Mouse (Mus musculus): Measurements from ENCODE around the gene Klk1b24.
"Not testable (repeated sequence)": the region's sequence is repeated elsewhere in the genome, so short reads cannot be mapped to it uniquely, and the experiment has no call there.

Klk1b24 gene

DNA sequence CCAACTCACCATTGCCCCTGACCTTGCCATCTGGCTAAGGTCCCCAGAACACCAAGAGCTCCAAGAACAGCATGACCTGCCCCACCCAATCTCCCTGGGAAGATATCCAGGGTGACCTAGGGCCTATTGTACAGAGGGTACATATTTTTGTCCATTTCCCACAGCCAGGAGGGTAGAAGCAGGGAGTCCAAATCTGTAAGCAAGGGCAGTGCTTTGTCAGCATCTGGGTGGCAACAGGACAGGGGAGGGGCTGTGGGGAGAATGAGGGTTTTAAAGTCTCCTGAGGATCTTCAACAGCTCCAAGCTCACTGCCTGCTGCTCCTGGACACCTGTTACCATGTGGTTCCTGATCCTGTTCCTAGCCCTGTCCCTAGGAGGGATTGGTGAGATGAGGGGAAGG is at the start of gene Klk1b24:
Gene Klk1b24 (plus strand): TSS at position 301 of the 400 bp plus-strand sequence.
- DNase-seq (ENCODE audit: low spot score): not testable (repeated sequence)

DNA sequence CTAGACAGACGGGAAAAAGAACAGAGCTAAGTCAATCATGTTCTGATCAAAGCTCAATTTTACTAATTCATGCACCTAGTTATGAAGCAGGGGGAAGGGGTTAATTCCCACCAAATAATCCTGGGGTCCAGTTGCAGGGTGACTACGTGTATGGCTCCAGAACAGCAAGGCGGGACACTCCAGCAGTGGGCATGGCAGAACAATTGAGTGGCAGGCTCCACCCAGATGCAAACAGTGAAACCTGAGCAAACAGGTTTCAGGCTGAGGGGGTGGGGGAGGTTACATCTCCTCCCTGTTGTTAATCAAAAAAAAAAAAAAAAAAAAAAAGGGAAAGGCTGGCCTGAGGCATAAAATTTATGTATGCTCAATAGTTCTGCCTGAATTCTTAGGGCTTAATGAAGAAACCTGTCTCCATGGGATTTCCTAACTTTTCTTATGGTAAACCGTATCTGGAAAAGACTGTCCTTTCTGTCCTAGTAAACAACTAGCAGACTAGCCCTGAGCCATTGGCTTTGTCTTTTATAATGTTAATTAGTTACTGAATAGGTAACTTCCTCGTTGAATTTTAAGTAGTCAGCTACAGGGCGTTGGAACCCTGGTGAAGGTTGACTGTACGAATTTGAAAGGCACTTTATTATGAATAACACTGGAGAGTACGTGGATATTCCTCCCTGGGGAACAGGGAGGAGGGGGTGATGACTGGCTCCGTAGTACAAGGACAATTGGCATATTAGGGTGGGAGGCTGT is 8.6 kb upstream of the Klk1b24 start:
- no peak for DNase-seq (ENCODE audit: low spot score)

DNA sequence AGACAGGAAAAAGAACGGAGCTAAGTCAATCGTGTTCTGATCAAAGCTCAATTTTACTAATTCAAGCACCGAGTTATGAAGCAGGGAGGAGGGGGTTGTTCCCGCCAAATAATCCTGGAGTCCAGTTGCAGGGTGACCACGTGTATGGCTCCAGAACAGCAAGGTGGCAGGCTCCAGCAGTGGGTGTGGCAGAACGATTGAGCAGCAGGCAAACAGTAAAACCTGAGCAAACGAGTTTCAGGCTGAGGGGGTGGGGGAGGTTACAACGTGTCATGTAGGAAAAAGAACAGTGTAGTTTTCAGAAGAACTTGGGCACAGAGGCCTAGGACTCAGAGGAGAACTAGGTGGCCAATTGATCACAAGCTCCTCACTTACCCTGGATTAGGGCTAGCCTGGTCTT is 1.5 kb upstream of the Klk1b24 start:
- not testable (repeated sequence) for DNase-seq (ENCODE audit: low spot score)

DNA sequence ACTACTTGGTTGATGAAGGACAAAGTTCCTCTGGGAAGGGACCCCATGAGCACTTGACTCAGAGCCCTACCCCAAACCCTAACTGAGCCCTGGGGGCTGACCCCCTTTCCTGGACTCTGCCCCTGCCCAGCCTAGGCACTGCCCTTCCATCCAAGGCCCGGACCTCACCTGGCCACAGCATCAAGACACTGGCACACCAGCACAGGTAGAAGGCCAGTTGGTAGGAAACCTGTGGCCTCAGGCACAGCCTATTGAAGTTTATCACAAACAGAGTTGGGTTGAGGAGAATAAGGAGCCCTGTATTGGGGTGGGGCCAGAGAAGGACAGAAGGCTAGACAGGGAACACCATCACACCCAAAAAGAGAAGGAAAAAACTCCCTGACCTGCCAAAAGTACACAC is 5.4 kb downstream of the Klk1b24 start:
- DNase-seq (ENCODE audit: low spot score): not testable (repeated sequence)

DNA sequence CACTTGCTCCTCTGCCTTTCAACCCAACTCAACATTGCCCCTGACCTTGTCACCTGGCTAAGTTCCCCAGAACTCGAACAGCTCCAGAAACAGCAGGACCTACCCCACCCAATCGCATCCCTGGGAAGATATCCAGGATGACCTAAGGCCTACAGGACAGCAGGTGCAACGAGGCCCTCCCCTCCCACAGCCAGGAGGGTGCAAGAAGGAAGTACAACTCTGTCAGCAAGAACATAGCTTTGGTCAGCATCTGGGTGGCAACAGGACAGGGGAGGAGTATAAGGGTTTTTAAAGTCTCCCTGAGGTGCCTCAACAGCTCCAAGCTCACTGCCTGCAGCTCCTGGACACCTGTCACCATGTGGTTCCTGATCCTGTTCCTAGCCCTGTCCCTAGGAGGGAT is 9.9 kb downstream of the Klk1b24 start, which contains the start of gene Klk1b3:
Gene Klk1b3 (plus strand): TSS at position 301 of the 400 bp plus-strand sequence.
- no peak for DNase-seq (ENCODE audit: low spot score)

DNA sequence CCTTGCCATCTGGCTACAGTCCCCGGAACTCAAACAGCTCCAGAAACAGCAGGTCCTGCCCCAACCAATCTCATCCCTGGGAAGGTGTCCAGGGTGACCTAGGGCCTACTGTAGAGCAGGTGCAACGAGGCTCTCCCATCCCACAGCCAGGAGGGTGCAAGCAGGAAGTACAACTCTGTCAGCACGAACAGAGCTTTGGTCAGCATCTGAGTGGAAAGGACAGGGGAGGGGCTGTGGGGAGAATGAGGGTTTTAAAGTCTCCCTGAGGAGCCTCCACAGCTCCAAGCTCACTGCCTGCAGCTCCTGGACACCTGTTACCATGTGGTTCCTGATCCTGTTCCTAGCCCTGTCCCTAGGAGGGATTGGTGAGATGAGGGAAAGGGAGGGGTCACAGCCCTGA is 19.1 kb downstream of the Klk1b24 start, which contains the start of gene Klk1b4:
Gene Klk1b4 (plus strand): TSS at position 301 of the 400 bp plus-strand sequence.
- not testable (repeated sequence) for DNase-seq (ENCODE audit: low spot score)

DNA sequence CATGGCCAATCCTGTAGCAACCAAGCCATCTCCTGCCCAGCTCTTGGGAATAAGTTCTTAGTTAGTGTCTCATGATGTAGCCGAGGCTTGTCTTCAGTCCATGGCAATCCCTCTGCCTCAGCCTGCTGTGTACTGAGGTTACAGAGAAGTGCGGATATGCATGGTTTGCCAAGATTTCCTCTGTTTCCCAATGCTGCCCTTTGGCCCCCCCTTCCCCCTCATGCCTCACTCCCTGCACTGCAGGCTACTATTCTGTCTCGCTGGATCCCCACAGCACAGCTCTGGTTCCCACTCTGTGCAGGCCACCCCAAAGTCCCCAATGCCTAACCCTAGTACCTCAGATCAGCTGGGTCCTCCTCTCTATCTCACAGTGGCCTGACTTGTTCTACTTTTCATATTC is 20.3 kb downstream of the Klk1b24 start:
- DNase-seq (ENCODE audit: low spot score): no peak

DNA sequence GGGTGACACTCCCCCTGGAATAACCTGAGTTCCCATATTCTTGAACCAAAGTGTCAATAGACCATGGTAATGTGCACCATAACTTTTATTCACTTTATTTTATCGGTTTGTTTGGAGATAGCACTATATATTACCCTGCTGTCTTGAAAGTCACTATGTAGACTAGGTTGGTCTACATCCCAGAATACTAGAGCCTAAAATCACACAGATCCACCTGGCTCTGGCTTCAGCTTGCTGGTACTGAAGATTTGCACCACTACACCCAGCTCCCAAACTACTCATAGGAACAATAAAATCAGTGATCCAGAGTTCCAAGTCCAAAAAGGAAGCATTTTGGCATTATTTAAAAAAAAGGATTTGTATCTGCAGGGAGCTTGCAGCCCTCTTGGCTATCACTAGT is 27.6 kb downstream of the Klk1b24 start, which contains the start of gene Klk1b5:
Gene Klk1b5 (plus strand): TSS at position 301 of the 400 bp plus-strand sequence.
- DNase-seq (ENCODE audit: low spot score): no peak

DNA sequence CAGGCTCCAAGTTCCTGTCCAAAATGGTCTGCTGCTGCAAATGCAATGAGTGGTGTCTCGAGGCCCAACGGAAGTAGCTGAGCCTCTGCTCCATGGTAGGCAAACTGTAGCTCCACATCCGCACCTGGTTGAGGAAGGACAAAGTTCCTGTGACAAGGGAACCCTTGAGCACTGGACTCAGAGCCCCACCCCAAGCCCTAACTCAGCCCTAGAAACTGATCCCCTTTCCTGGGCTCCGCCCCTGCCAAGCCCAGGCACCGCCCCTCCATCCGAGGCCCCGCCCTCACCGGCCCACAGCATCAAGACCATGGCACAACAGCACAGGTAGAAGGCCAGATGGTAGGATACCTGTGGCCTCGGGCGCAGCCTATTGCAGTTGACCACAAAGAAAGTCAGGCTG is 33.6 kb downstream of the Klk1b24 start:
- not testable (repeated sequence) for DNase-seq (ENCODE audit: low spot score)

DNA sequence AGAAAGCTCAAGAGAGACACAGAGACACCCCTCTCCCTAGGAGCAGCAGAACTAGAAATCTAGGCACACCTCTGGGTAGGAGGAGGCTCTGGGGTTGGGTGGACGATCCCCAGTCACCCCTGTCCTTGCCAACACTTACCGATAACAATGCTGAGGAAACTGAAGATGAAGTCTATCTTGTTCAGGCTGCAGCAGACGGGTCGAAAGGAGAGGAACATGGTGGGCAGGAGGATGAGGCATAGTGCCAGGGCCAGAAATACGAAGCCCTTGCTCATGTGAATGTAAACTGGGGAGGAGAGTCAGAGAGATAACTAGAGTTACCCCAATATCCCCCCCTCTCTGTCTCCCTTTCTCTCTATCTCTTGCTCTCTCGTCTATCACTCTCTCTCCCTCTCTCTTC is 34.3 kb downstream of the Klk1b24 start:
- not testable (repeated sequence) for DNase-seq (ENCODE audit: low spot score)

DNA sequence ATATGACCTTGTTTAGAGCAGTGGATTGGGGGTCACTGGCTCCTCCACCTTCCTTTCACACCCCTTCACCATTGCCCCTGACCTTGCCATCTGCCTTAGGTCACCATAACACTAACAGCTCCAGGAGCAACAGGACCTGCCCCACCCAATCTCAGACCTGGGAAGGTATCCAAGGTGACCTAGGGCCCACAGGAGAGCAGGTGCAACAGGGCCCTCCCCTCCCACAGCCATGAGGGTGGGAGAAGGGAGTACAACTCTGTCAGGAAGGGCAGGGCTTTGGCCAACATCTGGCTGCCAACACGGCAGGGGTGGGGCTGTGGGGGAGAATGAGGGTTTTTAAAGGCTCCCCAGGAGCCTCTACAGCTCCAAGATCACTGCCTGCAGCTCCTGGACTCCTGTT is 37.0 kb downstream of the Klk1b24 start, which contains the start of gene Klk1:
Gene Klk1 (plus strand): TSS at position 285 of the 400 bp plus-strand sequence.
- DNase-seq (ENCODE audit: low spot score): no peak

DNA sequence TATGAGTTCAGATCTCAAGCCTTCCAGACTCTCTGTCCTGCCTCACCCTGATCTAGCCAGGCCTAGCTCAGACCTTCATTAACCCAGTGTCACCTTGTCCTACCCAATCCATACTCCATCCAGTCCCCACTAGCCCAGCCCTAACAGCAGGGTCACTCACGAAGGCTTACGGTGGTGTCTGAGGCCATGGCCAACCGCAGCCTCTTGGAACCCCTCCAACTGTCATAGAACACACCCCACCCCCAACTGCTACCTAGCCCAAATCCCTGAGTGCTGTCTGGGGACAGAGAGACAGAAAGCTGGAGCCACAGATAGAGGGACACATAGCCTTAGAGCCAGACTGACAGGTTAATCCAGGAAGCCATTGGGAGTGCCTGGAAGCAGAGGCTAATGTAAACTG is 47.9 kb downstream of the Klk1b24 start, which contains the start of gene Gm36864:
Gene Gm36864 (plus strand): TSS at position 269 of the 400 bp plus-strand sequence.
- DNase-seq (ENCODE audit: low spot score): no peak

DNA sequence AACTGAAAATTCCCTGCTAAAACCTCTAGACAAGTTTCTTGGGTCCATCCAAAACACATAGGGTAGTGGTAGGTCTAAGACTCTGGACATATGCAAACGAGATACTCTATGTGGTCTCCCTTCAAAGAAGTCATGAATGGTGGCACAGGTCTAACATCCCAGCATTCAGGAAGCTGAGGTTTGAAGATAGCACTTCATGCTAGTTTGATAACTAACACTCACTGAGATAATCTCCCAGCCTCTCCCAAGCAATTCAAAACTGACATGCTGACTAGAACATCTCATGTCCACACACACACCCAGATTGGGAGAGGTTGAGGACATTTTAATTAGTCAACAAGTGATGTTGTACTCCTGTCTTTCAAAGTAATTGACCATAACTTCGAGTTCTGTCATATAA is 51.9 kb downstream of the Klk1b24 start:
- DNase-seq (ENCODE audit: low spot score): no peak

DNA sequence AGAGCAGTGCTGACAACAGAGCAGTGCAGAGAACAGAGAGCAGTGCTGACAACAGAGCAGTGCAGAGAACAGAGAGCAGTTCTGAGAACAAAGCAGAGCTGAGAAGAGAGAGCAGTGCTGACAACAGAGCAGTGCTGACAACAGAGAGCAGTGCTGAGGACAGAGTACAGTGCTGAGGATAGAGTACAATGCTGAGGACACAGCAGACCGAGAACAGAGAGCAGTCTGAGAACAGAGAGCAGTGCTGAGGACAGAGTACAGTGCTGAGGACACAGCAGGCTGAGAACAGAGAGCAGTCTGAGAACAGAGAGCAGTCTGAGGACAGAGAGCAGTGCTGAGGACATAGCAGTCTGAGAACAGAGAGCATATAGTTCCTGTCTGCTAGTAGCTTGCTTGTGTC is 52.7 kb downstream of the Klk1b24 start:
- no peak for DNase-seq (ENCODE audit: low spot score)

DNA sequence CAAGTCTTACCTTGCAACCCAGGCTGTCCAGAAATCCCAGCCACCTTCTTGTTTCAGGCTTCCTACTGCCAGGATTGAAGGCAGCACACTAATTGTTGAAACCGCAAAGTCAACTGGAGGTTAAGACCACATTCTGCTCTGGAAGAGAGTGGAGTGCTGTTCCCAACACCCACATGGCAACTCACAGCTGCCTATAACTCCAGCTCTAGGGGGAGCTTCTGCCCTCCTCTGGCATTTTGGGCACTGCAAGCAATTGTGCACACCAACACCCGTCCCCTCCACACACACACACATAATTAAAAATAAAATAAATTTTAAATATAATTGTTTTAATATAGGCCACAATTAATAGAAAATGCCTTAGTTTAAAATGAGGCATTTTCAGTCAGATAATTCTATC is 53.1 kb downstream of the Klk1b24 start:
- DNase-seq (ENCODE audit: low spot score): no peak
